Mouse (Mus musculus) forebrain, embryonic 14.5 days (tissue): ENCODE measurements around the gene Hnrnpa1. TPM values are rescaled to one million over a fixed set of nuclear protein-coding genes. Genes with fewer than 3 reads are reported as not detected.

Source experiments
- ATAC-seq: fragments of 200-750 bp; cut with Nextera tagmentation; 2 replicates; pipeline ENCODE4 v1.8.0; 2017; ENCODE audit warnings: mild to moderate bottlenecking, moderate library complexity
- DNase-seq: peaks from one replicate; pipeline ENCODE4 v3.0.0-alpha.2; 2015; ENCODE audit warnings: low spot score
- H3K27ac ChIP-seq: fragments of 300-500 bp; sonication (generic); 2 replicates; pipeline ENCODE4 v1.5.1; 2014; ENCODE audit warnings: low read depth, mild to moderate bottlenecking, control low read depth, low read length, moderate library complexity
- H3K27me3 ChIP-seq: fragments of 300-500 bp; sonication (generic); replicated peaks from 2 replicates; pipeline ENCODE4 v1.6.1; 2014; ENCODE audit warnings: low read length, control low read depth, mixed read lengths; ENCODE audit not compliant: control insufficient read depth, insufficient read depth
- H3K36me3 ChIP-seq: fragments of 300-500 bp; sonication (generic); 2 replicates; pipeline ENCODE4 v1.6.1; 2014; ENCODE audit warnings: low read length, control low read depth; ENCODE audit not compliant: control insufficient read depth, insufficient read depth
- H3K4me1 ChIP-seq: fragments of 300-500 bp; sonication (generic); 2 replicates; pipeline ENCODE4 v1.6.1; 2014; ENCODE audit warnings: antibody characterized with exemption, low read length, control low read depth; ENCODE audit not compliant: control insufficient read depth, insufficient read depth
- H3K4me2 ChIP-seq: fragments of 300-500 bp; sonication (generic); 2 replicates; pipeline ENCODE4 v1.6.1; 2014; ENCODE audit warnings: mild to moderate bottlenecking, control low read depth, low read length
- H3K4me3 ChIP-seq: fragments of 300-500 bp; sonication (generic); 2 replicates; pipeline ENCODE4 v1.5.1; 2014; ENCODE audit warnings: low read depth, low read length, control low read depth
- H3K9ac ChIP-seq: fragments of 300-500 bp; sonication (generic); 2 replicates; pipeline ENCODE4 v1.6.1; 2014; ENCODE audit warnings: mild to moderate bottlenecking, low read length, control low read depth, moderate library complexity
- H3K9me3 ChIP-seq: fragments of 300-500 bp; sonication (generic); replicated peaks from 2 replicates; pipeline ENCODE4 v1.6.1; 2016; ENCODE audit warnings: low read length, control low read depth, mixed read lengths; ENCODE audit not compliant: control insufficient read depth
- WGBS: fragments of 180-500 bp; shearing (Covaris S2); extraction: QIAGEN DNeasy Blood & Tissue Kit; methylation state at CpG from one replicate; pipeline ENCODE4 v1.1.7; 2014; 5-methylcytosine and 5-hydroxymethylcytosine counted together
- microRNA counts: library from miRNA; unstranded; fragments of <30 nt; microRNA quantifications from one replicate; lab custom pipeline; 2016
- microRNA-seq: library from miRNA; unstranded; fragments of <30 nt; microRNA quantifications from one replicate; pipeline ENCODE4, GENCODE M21; 2016
- polyA plus RNA-seq: library from polyadenylated mRNA; unstranded; fragments of >200 nt; fragmentation: Nextera tagmentation; extraction: Ambion mirVana; gene quantifications from 2 replicates; pipeline ENCODE4 v1.2.1, GENCODE M21; 2014

Hnrnpa1 gene
- polyA plus RNA-seq, 1 experiment from 2014 or later, result 857 TPM

GRCm38 (mm10) chr15:103290417-103290816 is 50.2 kb downstream of the Hnrnpa1 start:
- Histone ChIP-seq H3K27ac (no peak overlapping the region), H3K36me3 (peaks cover 44% of the 10 kb centered on the region)

GRCm38 (mm10) chr15:103290843-103291242 is 50.6 kb downstream of the Hnrnpa1 start:
- H3K4me1 ChIP-seq, result peaks cover 7% of the 10 kb centered on the region; the same call in 1 of the 2 replicates
- H3K4me2 ChIP-seq, result no peak overlapping the region
- no peak overlapping the region for H3K9ac ChIP-seq
- 94% methylated on average over 9 of the region's 9 CpGs for WGBS
- no peak for ATAC-seq
- H3K4me3 ChIP-seq, result no peak overlapping the region
- DNase-seq, result no peak
- peaks cover 48% of the 10 kb centered on the region for H3K36me3 ChIP-seq
- no peak overlapping the region for H3K27ac ChIP-seq
- H3K9me3 ChIP-seq, result no peaks in the 10 kb centered on the region
- no peaks in the 10 kb centered on the region for H3K27me3 ChIP-seq

More at GRCm38 (mm10) chr15:103290417-103290816, 50.2 kb downstream of the Hnrnpa1 start:
- H3K4me1 ChIP-seq, result peaks cover 7% of the 10 kb centered on the region
- no peaks in the 10 kb centered on the region for H3K9me3 ChIP-seq
- H3K9ac ChIP-seq, result no peak overlapping the region
- no peak overlapping the region for H3K4me3 ChIP-seq
- H3K27me3 ChIP-seq, result no peaks in the 10 kb centered on the region
- 90% methylated on average over 6 of the region's 6 CpGs for WGBS
- DNase-seq (no peak), ATAC-seq (no peak)
- H3K4me2 ChIP-seq, result no peak overlapping the region

- H3K4me3 ChIP-seq, result no peak overlapping the region
Observed at GRCm38 (mm10) chr15:103292673-103293345, 52.6 kb downstream of the Hnrnpa1 start.

GRCm38 (mm10) chr15:103293375-103293774 is 53.1 kb downstream of the Hnrnpa1 start:
- DNase-seq (no peak), ATAC-seq (no peak)
- Histone ChIP-seq H3K4me2 (no peak overlapping the region), H3K4me3 (no peak overlapping the region), H3K9ac (no peak overlapping the region), H3K4me1 (peaks cover 26% of the 10 kb centered on the region), H3K27me3 (no peaks in the 10 kb centered on the region), H3K9me3 (no peaks in the 10 kb centered on the region), H3K36me3 (peaks cover 62% of the 10 kb centered on the region), H3K27ac (no peak overlapping the region)
- WGBS, result 97% methylated on average over 2 of the region's 2 CpGs

More at GRCm38 (mm10) chr15:103292673-103293345, 52.6 kb downstream of the Hnrnpa1 start:
- no peaks in the 10 kb centered on the region for H3K9me3 ChIP-seq
- 68% methylated on average over 4 of the region's 4 CpGs for WGBS
- H3K27me3 ChIP-seq, result no peaks in the 10 kb centered on the region
- ATAC-seq (no peak), DNase-seq (no peak)
- no peak overlapping the region for H3K9ac ChIP-seq
- peaks cover 20% of the 10 kb centered on the region for H3K4me1 ChIP-seq
- H3K4me2 ChIP-seq, result no peak overlapping the region
- H3K36me3 ChIP-seq, result peaks cover 57% of the 10 kb centered on the region
- no peak overlapping the region for H3K27ac ChIP-seq

- H3K9ac ChIP-seq, result no peak overlapping the region
- 88% methylated on average over 2 of the region's 2 CpGs for WGBS
Observed at GRCm38 (mm10) chr15:103294649-103295048, 54.4 kb downstream of the Hnrnpa1 start.

GRCm38 (mm10) chr15:103295851-103296250 is 55.6 kb downstream of the Hnrnpa1 start:
- H3K9me3 ChIP-seq, result no peaks in the 10 kb centered on the region
- H3K27me3 ChIP-seq, result no peaks in the 10 kb centered on the region
- peak overlapping the region; percentile 99; the same call in 1 of the 2 replicates for H3K27ac ChIP-seq
- no peak for ATAC-seq
- no peak overlapping the region for H3K4me2 ChIP-seq
- DNase-seq, result no peak
- no peak overlapping the region for H3K4me3 ChIP-seq
- peaks cover 47% of the 10 kb centered on the region for H3K4me1 ChIP-seq
- peaks cover 53% of the 10 kb centered on the region for H3K36me3 ChIP-seq
- H3K9ac ChIP-seq, result 0 out of 2 replicates have a peak overlapping the region, but pooled peaks have one; percentile 5
- 6% methylated on average over 5 of the region's 5 CpGs for WGBS

More at GRCm38 (mm10) chr15:103294649-103295048, 54.4 kb downstream of the Hnrnpa1 start:
- Histone ChIP-seq H3K27ac (no peak overlapping the region), H3K36me3 (peaks cover 56% of the 10 kb centered on the region), H3K27me3 (no peaks in the 10 kb centered on the region), H3K4me1 (peaks cover 36% of the 10 kb centered on the region), H3K4me2 (no peak overlapping the region), H3K4me3 (no peak overlapping the region), H3K9me3 (no peaks in the 10 kb centered on the region)
- ATAC-seq, result no peak
- DNase-seq, result no peak

MicroRNAs encoded within 50 kb of the gene (microRNA counts, 519-probe panel; counts per million panel counts)
- 4,755 counts per million, percentile 69 among the panel's probes with 10 or more counts for microRNA mmu-miR-148b (lab: Ali Mortazavi, UCI)

Small RNA genes lying within 50 kb of the gene (microRNA-seq; reads per million reads assigned to microRNA genes)
- 231 reads per million, percentile 67 among the genes with 10 or more reads in this experiment for gene Mir148b

Other genes with a start within 250 kb of the Hnrnpa1 start
- gene Hoxc8, start 249.8 kb upstream of the Hnrnpa1 start, polyA plus RNA-seq, result not detected in 2 replicates
- gene Hoxc6, start 242.2 kb upstream of the Hnrnpa1 start, polyA plus RNA-seq, result not detected in 2 replicates
- not detected in 2 replicates for gene Hoxc4, start 221.5 kb upstream of the Hnrnpa1 start, polyA plus RNA-seq
- 25.3 and 26.5 TPM in 2 replicates for gene Smug1, start 73.3 kb upstream of the Hnrnpa1 start, polyA plus RNA-seq
- gene Cbx5, start 616 bp upstream of the Hnrnpa1 start, polyA plus RNA-seq, result 154 and 164 TPM in 2 replicates
- 0.42 and 1.1 TPM in 2 replicates for gene Nfe2, start 18.0 kb downstream of the Hnrnpa1 start, polyA plus RNA-seq
- gene Copz1, start 32.3 kb downstream of the Hnrnpa1 start, polyA plus RNA-seq, result 261 and 271 TPM in 2 replicates
- 0.39 and 0.47 TPM in 2 replicates for gene Gpr84, start 70.2 kb downstream of the Hnrnpa1 start, polyA plus RNA-seq
- 11.7 and 13.9 TPM in 2 replicates for gene Zfp385a, start 99.7 kb downstream of the Hnrnpa1 start, polyA plus RNA-seq
- 5.3 and 7.7 TPM in 2 replicates for gene Itga5, start 126.3 kb downstream of the Hnrnpa1 start, polyA plus RNA-seq
- not detected in 2 replicates for gene Gtsf1, start 190.0 kb downstream of the Hnrnpa1 start, polyA plus RNA-seq
- gene Gtsf2, start 208.0 kb downstream of the Hnrnpa1 start, polyA plus RNA-seq, result not detected in 2 replicates
- 1.9 and 2.3 TPM in 2 replicates for gene Nckap1l, start 213.4 kb downstream of the Hnrnpa1 start, polyA plus RNA-seq